Comparison of ENCODE assay signal across 27 mouse cellular contexts in genomic region chr5:91574211-91574610, GRCm38 (mm10). TPM values are rescaled to one million over a fixed set of nuclear protein-coding genes. Genes with fewer than 3 reads are reported as not detected.
A peak's percentile ranks its signal among the peaks of the same experiment; 100 is the strongest.
DNase-seq lines count a peak whose midpoint lies in the region; ATAC-seq and TF ChIP-seq lines count a peak whose summit lies in the region.
"Had no signal": no experiment of that assay in that cellular context is flagged by ENCODE, and none has a peak within 500 bp of the region (broad histone marks: within the 10 kb centered on the region; RNA-seq: fewer than 3 reads in every experiment).

No protein-coding gene starts in this region.

- no peak overlapping the region for H3K27ac ChIP-seq in embryonic facial prominence, embryonic 14.5 days (replicated peaks; ENCODE audit: low read depth, low read length)
- no peak overlapping the region for H3K27ac ChIP-seq in embryonic facial prominence, embryonic 10.5 days (replicated peaks)
- no peak overlapping the region for H3K27ac ChIP-seq in MEL (ENCODE audit: control insufficient read depth, low read depth, low read length)
- H3K27ac ChIP-seq: embryonic facial prominence, embryonic 12.5 days; embryonic facial prominence, embryonic 15.5 days; forebrain, embryonic 13.5 days; forebrain, embryonic 15.5 days had no signal

- no peak for TF ChIP-seq POLR2A in MEL (IDR thresholded peaks at IDR 0.05; ENCODE audit: control insufficient read depth in 1 of 2, insufficient read depth in 1 of 2, low read depth in 1 of 2, low read length in 2 of 2, poor library complexity in 1 of 2)

- DNase-seq in embryonic facial prominence, embryonic 14.5 days (ENCODE audit: low spot score), result peak; percentile 35
- DNase-seq in embryonic facial prominence, embryonic 10.5 days (ENCODE audit: low spot score), result no peak
- no peak for DNase-seq in MEL (ENCODE audit: low read depth, low spot score)
- DNase-seq in fat pad, adult 2 months (ENCODE audit: extremely low read depth, low read depth, low spot score), result peak; percentile 99
- no peak for DNase-seq in testis, postnatal 10 days (ENCODE audit: low spot score)
- no peak for DNase-seq in retina, postnatal 1 day
- DNase-seq: adrenal gland, adult 8-10 months; adrenal gland, postnatal 14 days; adrenal gland, postnatal 36 days; B cell, adult 2 months; cerebellum, adult 11 months; cerebellum, adult 18-20 months; cerebellum, adult 8-10 months; cerebellum, adult 9-11 months; cerebellum, postnatal 14 days; cerebellum, postnatal 36 days; embryo, embryonic 11 days; forebrain, postnatal 0 days had no signal

- H3K9me3 ChIP-seq in embryonic facial prominence, embryonic 14.5 days (ENCODE audit: control insufficient read depth, low read length), result no peaks in the 10 kb centered on the region
- H3K9me3 ChIP-seq in embryonic facial prominence, embryonic 10.5 days, result no peaks in the 10 kb centered on the region
- no peaks in the 10 kb centered on the region for H3K9me3 ChIP-seq in MEL (replicated peaks; ENCODE audit: insufficient read depth, low read length)
- H3K9me3 ChIP-seq: embryonic facial prominence, embryonic 12.5 days; embryonic facial prominence, embryonic 15.5 days; forebrain, embryonic 13.5 days; forebrain, embryonic 15.5 days; G1E had no signal

- WGBS in embryonic facial prominence, embryonic 14.5 days, result 74% methylated on average over 2 of the region's 2 CpGs
- 81% methylated on average over 2 of the region's 2 CpGs for WGBS in embryonic facial prominence, embryonic 10.5 days

- no peak for TF ChIP-seq EP300 in MEL (IDR thresholded peaks at IDR 0.05; ENCODE audit: low read depth in 1 of 2, low read length in 2 of 2)

- H3K9ac ChIP-seq in embryonic facial prominence, embryonic 14.5 days (ENCODE audit: low read depth, low read length), result no peak overlapping the region
- H3K9ac ChIP-seq in MEL (ENCODE audit: control insufficient read depth, low read depth, low read length, poor library complexity, severe bottlenecking), result no peak overlapping the region
- H3K9ac ChIP-seq: embryonic facial prominence, embryonic 12.5 days; embryonic facial prominence, embryonic 15.5 days; forebrain, embryonic 13.5 days; forebrain, embryonic 15.5 days; forebrain, postnatal 0 days had no signal

- no peak for TF ChIP-seq RAD21 in MEL (IDR thresholded peaks at IDR 0.05; ENCODE audit: low read depth, low read length)

- ATAC-seq in embryonic facial prominence, embryonic 14.5 days (ENCODE audit: low read depth), result no peak
- ATAC-seq in megakaryocyte-erythroid progenitor cell, adult 5-6 weeks (replicated peaks; ENCODE audit: low FRiP score, low TSS enrichment, poor library complexity, severe bottlenecking), result 0 out of 2 replicates have a peak, but pooled peaks have one; percentile 3
- ATAC-seq: CD4-positive, CD25-positive, alpha-beta regulatory T cell, adult 4 months; forebrain, embryonic 13.5 days; forebrain, embryonic 15.5 days; forebrain, postnatal 0 days had no signal

- H3K36me3 ChIP-seq in embryonic facial prominence, embryonic 14.5 days (ENCODE audit: control insufficient read depth, insufficient read depth, low read length), result no peaks in the 10 kb centered on the region
- no peaks in the 10 kb centered on the region for H3K36me3 ChIP-seq in embryonic facial prominence, embryonic 10.5 days (replicated peaks)
- peaks cover 0 to 18% of the 10 kb centered on the region in 2 experiments; a peak in 3 of 4 replicates for H3K36me3 ChIP-seq in MEL (ENCODE audit: control insufficient read depth in 1 of 2, insufficient read depth in 2 of 2, low read length in 2 of 2)
- H3K36me3 ChIP-seq: embryonic facial prominence, embryonic 12.5 days; embryonic facial prominence, embryonic 15.5 days; forebrain, embryonic 15.5 days had no signal

- H3K79me2 ChIP-seq in MEL (ENCODE audit: control insufficient read depth, insufficient read depth, low read length, poor library complexity), result peaks cover 1% of the 10 kb centered on the region; the same call in 1 of the 2 replicates

- TF ChIP-seq CTCF in MEL (IDR thresholded peaks at IDR 0.05 in 2 of 3, conservative IDR thresholded peaks at IDR 0.05 in 1 of 3; ENCODE audit: control insufficient read depth in 1 of 3, insufficient read depth in 1 of 3, low read depth in 2 of 3, low read length in 3 of 3, poor library complexity in 1 of 3, severe bottlenecking in 1 of 3), result no peak

- no peaks in the 10 kb centered on the region for H3K27me3 ChIP-seq in embryonic facial prominence, embryonic 14.5 days (replicated peaks; ENCODE audit: control insufficient read depth, insufficient read depth, low read length)
- no peaks in the 10 kb centered on the region for H3K27me3 ChIP-seq in embryonic facial prominence, embryonic 10.5 days (replicated peaks; ENCODE audit: low read depth, poor library complexity, severe bottlenecking)
- H3K27me3 ChIP-seq in MEL (ENCODE audit: control insufficient read depth in 1 of 2, insufficient read depth in 2 of 2, low read length in 2 of 2), result no peaks in the 10 kb centered on the region
- H3K27me3 ChIP-seq: CH12.LX; embryonic facial prominence, embryonic 12.5 days; embryonic facial prominence, embryonic 15.5 days; forebrain, embryonic 13.5 days; forebrain, embryonic 15.5 days had no signal

- no peak overlapping the region for H3K4me2 ChIP-seq in embryonic facial prominence, embryonic 14.5 days (ENCODE audit: low read depth, low read length)
- H3K4me2 ChIP-seq: embryonic facial prominence, embryonic 12.5 days; embryonic facial prominence, embryonic 15.5 days; forebrain, embryonic 13.5 days; forebrain, embryonic 15.5 days had no signal

- no peaks in the 10 kb centered on the region for H3K4me1 ChIP-seq in embryonic facial prominence, embryonic 14.5 days (ENCODE audit: control insufficient read depth, insufficient read depth, low read length)
- no peaks in the 10 kb centered on the region for H3K4me1 ChIP-seq in embryonic facial prominence, embryonic 10.5 days
- H3K4me1 ChIP-seq in MEL (ENCODE audit: control insufficient read depth in 1 of 2, insufficient read depth in 2 of 2, low read length in 2 of 2), result peaks cover 0 to 4% of the 10 kb centered on the region in 2 experiments; a peak in 3 of 4 replicates
- H3K4me1 ChIP-seq: embryonic facial prominence, embryonic 12.5 days; embryonic facial prominence, embryonic 15.5 days; forebrain, embryonic 13.5 days; forebrain, embryonic 15.5 days had no signal

- H3K4me3 ChIP-seq in embryonic facial prominence, embryonic 14.5 days (ENCODE audit: low read depth, low read length), result no peak overlapping the region
- H3K4me3 ChIP-seq in embryonic facial prominence, embryonic 10.5 days, result no peak overlapping the region
- no peak overlapping the region for H3K4me3 ChIP-seq in MEL (ENCODE audit: control insufficient read depth in 1 of 2, insufficient read depth in 1 of 2, low read depth in 2 of 2, low read length in 2 of 2)
- H3K4me3 ChIP-seq: embryonic facial prominence, embryonic 12.5 days; embryonic facial prominence, embryonic 15.5 days; erythroblast, embryonic 14.5 days; forebrain, embryonic 13.5 days; forebrain, embryonic 15.5 days had no signal

TF ChIP-seq in MEL, 35 proteins besides CTCF, POLR2A, EP300 and RAD21:
- TF ChIP-seq GABPA (IDR thresholded peaks at IDR 0.05; ENCODE audit: low read depth, low read length) (no peak), ZNF384 (IDR thresholded peaks at IDR 0.05; ENCODE audit: low read depth, low read length) (peak; percentile 47; the same call in 1 of the 2 replicates), ZMIZ1 (IDR thresholded peaks at IDR 0.05; ENCODE audit: low read depth, low read length) (no peak), USF2 (IDR thresholded peaks at IDR 0.05; ENCODE audit: borderline replicate concordance in 1 of 2, insufficient read depth in 1 of 2, low read depth in 1 of 2, low read length in 2 of 2) (no peak), USF1 (IDR thresholded peaks at IDR 0.05; ENCODE audit: low read depth, low read length) (no peak)
TF ChIP-seq in MEL: peak in this region for 1.

RNA-seq across cellular contexts. Expression of gene Parm1, which starts 56.8 kb away (rescaled TPM):
- 25.6 and 27.6 TPM in 2 replicates for polyA plus RNA-seq in embryonic facial prominence, embryonic 14.5 days (2014; fragmentation: Nextera tagmentation; extraction: Ambion mirVana)
- 17.3 and 17.8 TPM in 2 replicates for polyA plus RNA-seq in embryonic facial prominence, embryonic 10.5 days (2016; fragmentation: Nextera tagmentation; extraction: Ambion mirVana)
- total RNA-seq in MEL (2012; rRNA removed), result 18.5 and 19.1 TPM in 2 replicates
- polyA plus RNA-seq in MEL (2012; ENCODE audit: insufficient read depth in 1 of 2, insufficient read length in 2 of 2, low read depth in 1 of 2, low replicate concordance in 2 of 2, missing spikeins in 1 of 2), result 10 to 100 TPM; 41.0 to 76.1 TPM
- 6.8 and 11.5 TPM in 2 replicates for total RNA-seq in megakaryocyte-erythroid progenitor cell, adult 5-6 weeks (2014; fragmentation: Nextera tagmentation)
- 6.2 and 7.8 TPM in 2 replicates for total RNA-seq in megakaryocyte-erythroid progenitor cell, adult 5-6 weeks (2017)
- polyA plus RNA-seq: CD4-positive, CD25-positive, alpha-beta regulatory T cell, adult 4 months had no signal

Comparison
In these comparisons a context has a peak if more than half of its experiments do, and no peak if none do; other contexts are left out.
1. DNase-seq: peak in embryonic facial prominence, embryonic 14.5 days (single experiment) and fat pad, adult 2 months (single experiment); none in embryonic facial prominence, embryonic 10.5 days (single experiment), MEL (single experiment), testis, postnatal 10 days (single experiment) and retina, postnatal 1 day (single experiment).